Mouse (Mus musculus) bone marrow, adult 2 months (tissue): Measurements from ENCODE around the gene Arhgap30. TPM values are rescaled to one million over a fixed set of nuclear protein-coding genes. Genes with fewer than 3 reads are reported as not detected.

Source experiments
- H3K27ac ChIP-seq: fragments of 200-500 bp; 2 replicates; pipeline ENCODE4 v1.5.1; 2012; ENCODE audit warnings: low read depth, mild to moderate bottlenecking, control low read depth, inconsistent platforms, low read length; ENCODE audit not compliant: control insufficient read depth, poor library complexity, insufficient read depth
- H3K4me1 ChIP-seq: fragments of 200-500 bp; 2 replicates; pipeline ENCODE4 v1.6.1; 2011; ENCODE audit warnings: low read length; ENCODE audit not compliant: control insufficient read depth, insufficient read depth
- H3K4me3 ChIP-seq: fragments of 200-500 bp; replicated peaks from 2 replicates; pipeline ENCODE3; 2011; ENCODE audit warnings: mild to moderate bottlenecking, low read depth, low read length, control low read depth; ENCODE audit not compliant: control insufficient read depth
- CTCF ChIP-seq: fragments of 200-500 bp; IDR thresholded peaks from 2 replicates; pipeline ENCODE4 v1.5.1; 2011; ENCODE audit warnings: low read length, control low read depth; ENCODE audit not compliant: control insufficient read depth, insufficient read depth
- POLR2A ChIP-seq: fragments of 200-500 bp; IDR thresholded peaks from 2 replicates; pipeline ENCODE4 v1.6.1; 2011; ENCODE audit warnings: low read depth, mild to moderate bottlenecking, control low read depth, low read length, borderline replicate concordance; ENCODE audit not compliant: control insufficient read depth
- WGBS: fragments of 180-500 bp; shearing (Covaris S2); methylation state at CpG from one replicate; pipeline ENCODE4 v1.1.7; 2018; 5-methylcytosine and 5-hydroxymethylcytosine counted together
- polyA plus RNA-seq: library from polyadenylated mRNA; stranded (reverse); fragments of >200 nt; gene quantifications from 2 replicates; pipeline ENCODE4 v1.2.4, GENCODE M21; 2011; ENCODE audit warnings: low replicate concordance; ENCODE audit not compliant: missing spikeins, insufficient read depth, insufficient read length

The Arhgap30 gene
- polyA plus RNA-seq, 1 experiment: 72.9 TPM

DNA sequence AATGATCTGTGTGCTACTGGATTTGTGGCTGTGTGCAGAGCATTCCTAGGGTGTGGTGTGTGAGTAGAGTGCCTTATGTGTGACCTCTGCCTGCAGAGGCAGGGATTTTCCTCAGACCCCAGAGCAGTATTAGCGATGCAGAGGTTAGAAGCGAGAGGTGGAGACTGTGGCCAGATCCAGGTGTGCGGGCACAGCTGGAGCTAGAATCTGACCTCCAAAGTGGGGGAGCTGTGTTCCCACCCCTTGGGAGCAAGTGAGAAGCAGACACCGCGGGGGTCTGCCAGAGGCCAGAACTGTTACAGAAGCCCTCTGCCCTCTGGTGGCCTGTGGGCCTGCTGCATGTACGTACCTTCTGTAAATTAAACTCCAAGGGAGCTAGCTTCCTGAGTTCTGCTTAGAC is 1.7 kb upstream of the Arhgap30 start:
- 55% methylated on average over 6 of the region's 6 CpGs for WGBS
- H3K4me3 ChIP-seq: no peak overlapping the region
- no peak overlapping the region for H3K27ac ChIP-seq
- peaks cover 2% of the 10 kb centered on the region; the same call in 1 of the 2 replicates for H3K4me1 ChIP-seq
- TF ChIP-seq POLR2A (no peak), CTCF (peak; percentile 51)

DNA sequence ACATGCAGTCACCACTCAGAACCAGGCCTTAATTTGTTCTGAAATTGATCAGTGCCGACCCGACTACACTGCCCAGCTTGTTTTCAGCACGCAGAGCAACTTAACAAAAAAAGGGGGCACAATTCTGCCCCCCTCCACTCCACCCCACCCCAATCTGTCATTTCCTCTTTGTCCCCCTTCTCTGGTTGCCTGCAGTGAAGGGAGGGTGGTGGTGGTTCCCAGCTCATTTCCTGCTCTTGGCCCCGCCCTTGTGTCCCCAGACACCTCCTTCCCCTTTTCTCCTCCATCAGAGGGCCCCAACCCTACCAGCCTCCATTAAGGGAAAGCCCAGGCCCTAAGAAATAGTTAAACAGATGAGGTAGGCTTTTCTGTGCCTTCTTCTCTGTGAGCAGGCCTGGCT is 1.3 kb downstream of the Arhgap30 start:
- no peak for TF ChIP-seq CTCF
- no peak for TF ChIP-seq POLR2A
- Histone ChIP-seq H3K4me1 (no peaks in the 10 kb centered on the region; the same call in 1 of the 2 replicates), H3K4me3 (peak overlapping the region; percentile 87), H3K27ac (peak overlapping the region; percentile 95)
- 0% methylated on average over 4 of the region's 4 CpGs for WGBS

DNA sequence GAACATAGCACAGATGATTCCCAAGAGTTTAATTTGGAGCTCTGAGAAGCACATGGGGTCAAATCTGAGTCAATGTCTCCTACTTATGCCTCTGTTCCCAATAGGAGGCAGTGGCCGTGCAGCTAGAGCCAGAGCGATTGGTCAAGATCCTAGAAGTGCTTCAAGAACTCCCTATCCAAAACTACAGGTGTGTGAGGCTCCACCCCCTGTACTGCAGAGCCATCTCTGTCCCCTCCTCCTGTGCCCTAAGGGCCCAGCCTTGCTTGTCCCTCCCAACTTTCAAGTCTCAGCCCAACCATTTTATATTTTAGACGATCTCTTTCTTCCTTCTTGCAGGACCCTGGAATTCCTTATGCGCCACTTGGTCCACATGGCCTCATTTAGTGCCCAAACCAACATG is 13.1 kb downstream of the Arhgap30 start:
- no peaks in the 10 kb centered on the region; the same call in none of the 2 replicates for H3K4me1 ChIP-seq
- H3K27ac ChIP-seq: no peak overlapping the region
- H3K4me3 ChIP-seq: no peak overlapping the region
- WGBS: 88% methylated on average over 4 of the region's 4 CpGs
- TF ChIP-seq POLR2A (no peak), CTCF (no peak)

DNA sequence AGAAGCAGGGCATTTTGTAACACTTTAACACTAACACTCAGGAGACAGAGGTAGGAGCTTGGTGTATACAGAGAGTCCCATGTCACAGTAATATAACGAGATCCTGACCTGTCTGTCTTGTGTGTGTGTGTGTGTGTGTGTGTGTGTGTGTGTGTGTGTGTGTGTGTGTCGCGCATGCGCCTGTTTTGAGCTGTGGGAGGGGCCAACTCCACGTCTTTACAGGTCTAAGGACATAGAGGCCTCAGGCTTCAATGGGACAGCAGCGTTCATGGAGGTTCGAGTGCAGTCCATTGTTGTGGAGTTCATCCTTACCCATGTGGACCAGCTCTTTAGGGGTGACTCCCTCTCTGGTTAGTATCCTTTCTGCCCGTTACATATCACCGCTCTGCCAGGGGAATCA is 14.2 kb downstream of the Arhgap30 start:
- 80% methylated on average over 9 of the region's 9 CpGs for WGBS
- Histone ChIP-seq H3K4me3 (no peak overlapping the region), H3K27ac (no peak overlapping the region), H3K4me1 (no peaks in the 10 kb centered on the region; the same call in none of the 2 replicates)
- TF ChIP-seq CTCF (no peak), POLR2A (no peak)

DNA sequence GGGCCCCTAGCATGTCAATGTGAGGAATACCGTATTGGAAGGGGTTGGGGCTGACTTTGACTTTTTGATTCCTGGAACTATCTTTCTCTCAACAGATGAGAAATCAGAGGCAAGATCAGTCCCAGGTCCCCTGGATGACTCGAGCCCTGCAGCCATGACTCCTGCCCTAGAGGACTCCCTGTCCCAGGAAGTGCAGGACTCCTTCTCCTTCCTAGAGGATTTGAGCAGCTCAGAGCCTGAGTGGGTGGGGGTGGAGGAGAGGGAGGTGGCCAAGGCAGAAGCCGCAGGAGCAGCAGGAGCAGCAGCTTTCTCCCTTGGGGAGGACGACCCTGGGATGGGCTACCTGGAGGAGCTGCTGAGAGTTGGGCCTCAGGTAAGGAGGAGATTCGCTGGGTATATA is 18.5 kb downstream of the Arhgap30 start:
- H3K4me1 ChIP-seq: no peaks in the 10 kb centered on the region
- H3K4me3 ChIP-seq: no peak overlapping the region
- no peak for TF ChIP-seq POLR2A
- TF ChIP-seq CTCF: no peak
- no peak overlapping the region for H3K27ac ChIP-seq
- 80% methylated on average over 5 of the region's 5 CpGs for WGBS

DNA sequence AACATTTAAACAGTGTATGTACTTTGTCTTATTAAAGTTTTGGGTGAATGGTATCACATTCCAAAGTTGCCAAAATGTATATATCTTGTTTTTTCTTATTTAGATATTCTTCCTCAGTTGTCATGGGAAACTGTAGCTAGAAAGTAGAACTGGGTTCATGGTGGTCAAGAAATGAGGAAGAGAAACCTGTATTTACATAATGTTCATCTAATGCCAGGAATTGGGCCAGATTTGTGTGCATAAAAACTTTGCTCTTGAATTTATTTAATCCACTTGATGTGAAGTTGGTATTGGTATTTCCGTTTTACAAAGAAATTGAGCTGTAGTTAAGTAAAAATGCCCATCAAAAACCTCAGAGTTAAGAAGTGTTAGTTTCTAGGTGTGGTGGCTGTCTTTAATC is 21.5 kb downstream of the Arhgap30 start:
- H3K27ac ChIP-seq: no peak overlapping the region
- no peak overlapping the region for H3K4me3 ChIP-seq
- TF ChIP-seq CTCF: no peak
- TF ChIP-seq POLR2A: no peak
- peaks cover 1% of the 10 kb centered on the region for H3K4me1 ChIP-seq
- 74% methylated on average over 1 of the region's 1 CpGs for WGBS

DNA sequence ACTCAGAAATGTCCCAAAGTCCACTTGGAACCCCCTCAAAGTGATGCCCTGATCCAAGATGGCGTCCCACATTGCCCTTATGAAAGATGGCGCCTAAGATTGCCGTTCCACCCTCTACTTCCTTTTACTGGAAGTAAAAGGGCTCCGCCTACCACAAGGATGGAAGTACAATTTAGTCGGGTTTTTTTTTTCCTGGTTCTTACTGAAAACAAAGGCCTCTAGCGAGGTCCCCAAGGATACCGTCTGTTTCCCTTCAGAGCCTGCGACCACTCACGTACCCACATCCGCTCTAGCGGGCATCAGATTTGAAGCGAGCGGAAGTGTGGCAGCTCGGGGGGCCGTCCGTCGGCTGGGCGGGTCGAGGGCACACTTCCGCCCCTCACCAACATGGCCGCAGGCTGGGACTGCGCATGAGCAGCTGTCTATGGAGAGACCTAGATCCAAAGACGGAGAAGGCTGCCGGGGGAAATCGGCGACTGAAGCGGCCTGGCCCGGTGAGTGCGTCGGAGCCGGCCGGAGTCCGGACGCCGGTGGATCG is 22.3 kb downstream of the Arhgap30 start, which contains the start of gene Usf1:
Gene Usf1 (plus strand): TSS at position 367 of the 538 bp plus-strand sequence.
- Histone ChIP-seq H3K4me3 (peak within 1 kb of the TSS; percentile 73), H3K4me1 (peaks cover 1% of the 10 kb centered on the region)
- 1% methylated on average over 36 of the region's 36 CpGs for WGBS

DNA sequence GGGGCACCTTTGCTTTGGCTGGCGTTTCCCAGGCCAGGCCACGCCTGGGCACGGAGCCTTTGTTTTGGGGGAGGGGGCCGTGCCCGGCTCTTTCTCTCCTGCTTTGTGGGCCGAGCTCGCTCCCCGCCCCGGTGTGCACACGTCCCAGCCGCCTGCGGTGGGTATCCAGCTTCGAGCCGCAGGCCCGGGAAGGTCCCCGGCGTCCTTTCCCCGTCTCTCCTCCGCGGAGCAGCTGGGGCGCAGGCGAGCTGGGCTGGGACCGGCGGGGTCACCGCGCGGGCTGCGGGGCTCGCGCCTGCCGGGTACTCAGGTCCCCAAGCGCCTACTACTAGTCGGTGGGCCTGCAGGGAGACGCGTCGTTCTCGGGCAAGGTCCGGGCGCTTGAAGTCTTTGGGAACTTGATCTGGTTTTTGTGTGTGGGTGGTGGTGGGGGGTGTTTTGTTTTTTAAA is 22.8 kb downstream of the Arhgap30 start:
- TF ChIP-seq CTCF: no peak
- TF ChIP-seq POLR2A: no peak
- H3K4me1 ChIP-seq: peaks cover 1% of the 10 kb centered on the region
- under 1% methylated on average over 39 of the region's 39 CpGs for WGBS

More for the DNA sequence above, 22.3 kb downstream of the Arhgap30 start, which contains the start of gene Usf1:
- TF ChIP-seq CTCF (no peak), POLR2A (peak; percentile 72; the same call in 1 of the 2 replicates)
- H3K27ac ChIP-seq: peak within 1 kb of the TSS; percentile 71

More for the DNA sequence above, 22.8 kb downstream of the Arhgap30 start:
- H3K27ac ChIP-seq: peak overlapping the region; percentile 71
- peak overlapping the region; percentile 73 for H3K4me3 ChIP-seq
